Mouse (Mus musculus) cerebellum, postnatal 25 days (tissue): ENCODE data around the gene Entpd2.
"Not testable (repeated sequence)": the region's sequence is repeated elsewhere in the genome, so short reads cannot be mapped to it uniquely, and the experiment has no call there.

Experiments used
- DNase-seq, 2 experiments: peaks; one replicate each; pipeline ENCODE4 v3.0.0; 2021; ENCODE audit warnings: mixed read lengths in 2 of 2

The Entpd2 gene

DNA sequence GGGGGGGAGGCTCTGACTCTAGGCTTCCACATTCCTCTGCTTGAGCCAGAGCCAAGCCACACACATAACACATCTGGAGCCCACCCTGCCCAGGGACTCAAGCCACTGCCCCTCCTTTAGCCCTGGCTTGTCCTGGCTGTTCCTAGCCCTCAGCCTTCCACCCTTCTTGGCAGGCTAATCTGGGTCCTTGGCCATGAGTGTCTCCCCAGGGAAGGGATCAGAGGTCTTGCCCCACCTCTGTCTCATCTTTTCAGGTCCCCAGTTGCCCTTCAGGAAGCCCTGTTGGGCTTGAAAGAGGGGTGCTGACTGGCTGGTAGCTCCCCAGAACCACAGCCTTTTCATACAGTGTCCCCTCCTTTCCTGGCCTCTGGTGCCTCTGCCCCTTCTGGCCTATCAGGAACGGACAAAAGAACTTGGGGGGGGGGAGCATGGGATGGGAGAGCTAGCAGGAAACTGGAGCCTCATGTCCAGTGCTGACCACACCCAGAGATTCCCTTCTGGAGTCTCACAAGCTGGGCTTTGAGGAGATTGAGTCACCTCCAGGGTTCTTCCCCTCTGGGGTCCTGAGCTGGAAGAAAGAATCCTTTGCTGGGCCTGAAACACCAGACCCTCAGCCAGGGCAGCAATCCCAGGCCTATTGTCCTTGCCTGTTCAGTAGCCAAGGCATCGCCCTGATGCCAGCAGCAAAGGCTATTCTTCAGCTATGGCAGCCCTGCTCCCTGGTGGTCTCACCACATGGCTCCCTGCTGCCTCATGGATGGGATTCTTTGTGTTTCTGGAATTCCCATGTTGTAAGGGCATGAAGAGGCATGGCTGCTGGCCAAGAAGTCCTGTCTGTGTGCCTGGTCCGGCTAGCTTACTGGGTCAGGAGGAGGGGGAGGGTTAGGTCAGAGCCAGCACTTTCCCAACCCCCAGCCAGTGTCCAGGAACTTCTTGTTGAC lies 1.1 kb upstream of the Entpd2 start:
- DNase-seq = peak; percentile 34 to 61

DNA sequence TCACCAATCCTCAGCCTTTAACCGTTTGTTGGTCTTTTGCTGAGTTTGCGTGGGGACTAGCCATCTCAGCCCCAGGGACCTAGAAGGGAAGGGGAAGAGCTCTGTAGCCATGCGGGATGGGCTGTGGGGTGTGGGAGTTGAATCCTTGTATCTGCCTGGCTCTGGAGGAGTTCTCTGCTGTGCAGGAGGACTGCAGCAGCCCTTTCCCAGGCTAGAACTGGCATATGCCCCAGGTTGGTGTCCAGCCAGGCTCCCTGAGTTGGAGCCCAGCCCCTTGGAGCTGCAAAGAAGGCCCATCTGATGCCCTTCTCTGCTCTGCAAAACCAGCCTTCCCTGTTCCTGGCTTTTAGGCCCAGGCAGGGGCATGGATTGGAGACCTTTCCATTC lies 916 bp downstream of the Entpd2 start:
- peak; percentile 80 to 84 for DNase-seq

DNA sequence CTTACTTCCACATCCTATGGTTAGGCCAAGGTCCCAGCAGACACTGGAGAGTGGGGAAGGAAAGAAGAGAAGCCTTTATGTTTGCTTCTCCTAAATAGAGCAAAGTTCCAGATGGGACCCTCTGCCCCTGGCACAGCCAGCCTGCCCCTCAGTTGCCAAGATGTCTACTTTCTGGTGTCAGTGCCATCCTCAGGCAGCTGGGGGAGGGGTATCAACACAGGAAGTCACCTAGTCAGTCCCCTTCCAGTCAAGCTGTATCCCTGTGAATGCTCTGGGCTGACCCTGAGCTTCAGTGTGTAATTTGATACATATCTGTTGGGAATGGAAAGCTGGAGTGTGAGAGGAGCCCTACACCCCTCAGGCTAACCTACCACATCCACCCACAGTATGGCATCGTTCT lies 1.3 kb downstream of the Entpd2 start:
- no peak for DNase-seq

DNA sequence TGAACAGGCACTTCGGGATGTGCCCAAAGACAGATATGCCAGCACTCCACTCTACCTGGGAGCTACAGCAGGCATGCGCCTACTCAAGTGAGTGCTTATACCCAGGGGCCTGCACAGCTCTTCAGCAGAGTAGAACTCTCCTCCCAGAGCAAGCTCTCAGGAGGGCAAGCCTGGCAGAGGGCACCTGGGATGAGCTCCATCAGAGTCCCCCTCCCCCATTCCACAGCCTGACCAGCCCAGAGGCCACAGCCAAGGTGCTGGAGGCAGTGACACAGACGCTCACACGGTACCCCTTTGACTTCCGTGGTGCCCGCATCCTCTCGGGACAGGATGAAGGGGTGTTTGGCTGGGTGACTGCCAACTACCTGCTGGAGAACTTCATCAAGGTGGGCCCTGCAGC lies 2.4 kb downstream of the Entpd2 start:
- DNase-seq = no peak

DNA sequence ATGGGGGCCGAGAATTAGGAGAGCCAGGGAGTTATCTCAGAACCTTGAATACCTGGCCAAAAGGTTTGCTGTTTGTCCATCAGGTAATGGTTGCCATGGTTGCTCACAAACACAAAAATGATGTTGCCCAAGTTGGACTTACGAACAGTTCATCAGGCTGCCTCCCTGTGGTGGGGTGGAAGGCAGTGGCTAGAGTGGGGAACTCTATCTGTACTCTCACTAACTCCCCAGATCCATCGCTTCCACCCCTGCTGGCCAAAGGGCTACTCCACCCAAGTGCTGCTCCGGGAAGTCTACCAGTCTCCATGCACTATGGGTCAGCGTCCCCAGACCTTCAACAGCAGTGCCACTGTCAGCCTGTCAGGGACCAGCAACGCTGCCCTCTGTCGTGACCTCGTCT lies 3.4 kb downstream of the Entpd2 start, which contains the start of gene Npdc1:
Gene Npdc1 (plus strand): TSS at position 301 of the 400 bp plus-strand sequence.
- DNase-seq = no peak

DNA sequence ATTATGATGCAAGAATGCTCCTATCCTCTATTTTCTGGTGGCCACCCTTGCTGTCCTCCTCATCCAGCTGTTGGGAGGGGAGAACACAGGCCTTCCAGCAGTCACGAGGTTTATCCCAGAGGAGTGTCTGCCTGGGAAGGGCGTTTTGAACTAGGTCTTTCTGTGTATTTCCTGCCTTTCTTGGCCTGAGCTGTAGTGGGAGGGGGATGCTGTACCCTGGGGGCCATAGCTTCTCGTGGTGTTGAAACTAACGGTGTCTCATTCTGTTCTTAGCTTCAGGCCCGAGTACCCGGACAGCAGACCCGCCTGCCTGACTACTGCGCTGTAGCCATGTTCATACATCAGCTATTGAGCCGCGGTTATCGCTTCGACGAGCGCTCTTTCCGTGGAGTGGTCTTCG lies 4.6 kb downstream of the Entpd2 start:
- DNase-seq = no peak

DNA sequence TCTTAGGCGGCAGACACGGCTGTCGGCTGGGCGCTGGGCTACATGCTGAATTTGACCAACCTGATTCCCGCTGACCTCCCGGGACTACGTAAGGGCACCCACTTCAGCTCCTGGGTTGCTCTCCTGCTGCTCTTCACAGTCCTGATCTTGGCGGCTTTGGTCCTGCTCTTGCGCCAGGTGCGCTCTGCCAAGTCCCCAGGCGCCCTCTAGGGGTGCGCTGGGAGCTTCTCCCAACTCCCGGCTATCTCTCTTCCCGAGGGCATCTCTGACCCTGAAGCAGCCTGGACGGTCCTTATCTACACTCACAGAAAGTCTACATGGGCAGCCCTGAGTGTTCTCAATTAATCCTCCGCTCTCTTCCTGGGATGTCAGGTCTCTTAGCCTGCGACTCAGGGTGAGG lies 5.1 kb downstream of the Entpd2 start:
- DNase-seq = peak; percentile 79 to 88

DNA sequence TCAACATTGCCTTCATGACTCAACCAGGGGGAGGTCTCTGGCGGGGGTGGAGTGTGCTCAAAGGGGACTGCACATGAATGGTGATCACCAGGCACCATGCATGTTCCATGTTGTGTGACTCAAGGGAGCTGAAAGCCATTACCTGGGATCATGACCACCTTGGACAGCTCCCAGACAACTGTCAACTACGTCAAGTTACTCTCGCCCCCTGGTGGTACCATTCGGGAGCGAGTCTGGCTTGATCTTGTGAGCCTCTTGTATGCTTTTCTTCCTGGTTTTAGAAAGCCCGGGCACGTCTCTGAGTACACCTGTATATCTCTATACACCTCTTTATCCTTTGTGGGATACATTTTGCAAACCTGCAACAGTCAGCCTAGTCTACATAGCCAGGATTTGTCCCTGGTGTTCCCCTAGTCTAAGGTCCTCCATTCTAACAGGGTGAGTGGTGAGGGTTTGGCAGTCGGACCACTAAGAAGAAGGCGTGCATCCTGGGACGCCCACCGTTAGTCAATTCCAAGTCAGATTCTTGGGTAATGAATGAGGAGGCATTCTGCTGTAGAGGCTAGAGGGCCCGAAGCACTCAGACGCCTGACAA lies 6.8 kb downstream of the Entpd2 start:
- DNase-seq = peak; percentile 73 to 83

DNA sequence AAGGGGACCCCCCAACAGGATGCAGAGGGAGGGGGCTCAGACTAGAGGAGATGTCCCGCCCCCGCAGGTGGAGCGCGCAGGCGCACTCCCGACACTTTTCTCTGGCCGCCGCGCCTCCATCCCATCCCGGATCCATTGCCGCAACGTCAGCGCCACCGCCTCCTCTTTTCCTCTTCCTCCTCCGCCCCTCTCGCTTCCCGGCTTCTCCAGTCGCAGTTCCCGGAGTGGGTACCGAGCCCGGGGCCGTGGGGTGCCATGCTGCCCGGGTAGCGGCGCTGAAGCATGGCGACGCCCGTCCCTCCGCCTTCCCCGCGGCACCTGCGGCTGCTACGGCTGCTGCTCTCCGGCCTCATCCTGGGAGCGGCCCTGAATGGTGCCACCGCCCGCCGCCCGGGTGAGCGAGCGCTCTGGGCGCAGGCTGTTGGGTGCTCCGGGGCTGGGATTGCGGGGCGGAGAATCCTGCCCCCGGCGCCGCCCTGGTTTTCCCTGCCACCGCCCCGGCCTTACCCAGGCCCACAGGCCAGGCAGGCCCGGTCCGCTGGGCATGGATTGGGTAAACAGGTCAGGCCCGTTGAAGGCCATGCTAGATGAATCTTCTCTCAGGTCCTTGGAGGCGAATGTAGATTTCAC lies 7.4 kb downstream of the Entpd2 start:
- DNase-seq = peak; percentile 94 to 96

DNA sequence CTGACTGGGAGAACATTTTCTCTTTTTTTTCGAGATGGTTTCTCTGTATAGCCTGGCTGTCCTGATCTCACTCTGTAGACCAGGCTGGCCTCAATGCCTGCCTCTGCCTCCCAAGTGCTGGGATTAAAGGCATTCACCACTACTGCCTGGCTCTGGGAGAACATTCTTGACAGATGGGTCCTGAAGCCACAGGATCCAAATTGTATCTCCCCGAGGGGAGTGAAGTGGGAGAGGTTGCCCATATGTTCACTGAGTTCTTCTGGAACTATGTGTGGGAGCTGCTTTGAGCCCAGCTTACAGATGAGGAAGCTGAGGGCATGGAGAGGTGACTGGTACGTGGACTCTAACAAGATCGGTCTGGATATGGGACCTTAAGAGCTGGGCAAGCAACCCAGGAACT lies 8.3 kb downstream of the Entpd2 start:
- DNase-seq = no peak

DNA sequence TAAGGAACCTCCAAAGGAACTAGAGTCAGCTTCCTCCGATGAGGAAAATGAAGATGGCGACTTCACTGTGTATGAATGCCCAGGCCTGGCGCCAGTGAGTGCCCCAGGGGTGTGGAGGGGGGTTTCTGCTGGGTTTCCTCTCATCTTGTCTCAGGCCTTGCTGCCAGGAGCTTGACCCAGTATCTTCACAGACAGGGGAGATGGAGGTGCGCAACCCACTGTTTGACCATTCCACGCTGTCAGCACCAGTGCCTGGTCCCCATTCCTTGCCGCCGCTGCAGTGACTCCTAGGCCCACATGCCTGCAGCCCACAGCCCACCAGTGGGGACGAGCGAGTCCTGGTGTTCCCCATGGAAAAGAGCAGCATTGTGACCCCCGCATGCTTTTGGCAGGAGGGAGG lies 13.2 kb downstream of the Entpd2 start:
- DNase-seq = no peak

DNA sequence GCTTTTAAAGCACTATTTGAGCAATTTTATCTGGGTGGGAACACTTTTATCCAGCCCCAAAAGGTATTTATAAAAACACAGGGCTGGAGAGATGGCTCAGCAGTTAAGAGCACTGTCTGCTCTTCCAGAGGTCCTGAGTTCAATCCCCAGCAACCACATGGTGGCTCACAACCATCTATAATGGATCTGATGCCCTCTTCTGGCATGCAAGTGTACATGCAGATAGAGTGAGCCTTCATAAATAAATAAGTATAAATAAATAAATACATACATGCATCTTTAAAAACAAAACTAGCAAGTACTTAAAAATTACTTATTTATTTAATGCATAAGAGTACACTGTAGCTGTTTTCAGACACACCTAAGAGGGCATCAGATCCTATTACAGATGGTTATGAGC lies 17.8 kb downstream of the Entpd2 start:
- DNase-seq = not testable (repeated sequence)

DNA sequence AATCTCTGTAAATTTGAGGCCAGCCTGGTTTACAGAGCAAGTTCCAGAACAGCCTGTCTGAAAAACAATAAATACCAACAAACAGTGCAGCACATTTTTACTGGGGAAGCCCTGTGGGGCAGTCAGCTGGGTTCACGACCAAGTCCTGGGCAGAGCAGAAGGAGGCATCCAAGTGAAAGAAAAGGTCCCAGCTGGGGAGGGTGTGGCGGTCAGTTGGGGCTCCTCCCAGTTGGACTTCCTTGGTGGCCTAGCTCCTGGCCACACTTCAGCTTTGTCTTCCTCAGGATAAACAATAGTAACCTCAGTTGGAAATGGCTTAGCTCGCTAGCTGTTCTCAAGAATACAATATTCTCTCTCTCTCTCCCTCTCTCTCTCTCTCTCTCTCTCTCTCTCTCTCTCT lies 21.8 kb downstream of the Entpd2 start:
- DNase-seq = peak; percentile 40 to 50

DNA sequence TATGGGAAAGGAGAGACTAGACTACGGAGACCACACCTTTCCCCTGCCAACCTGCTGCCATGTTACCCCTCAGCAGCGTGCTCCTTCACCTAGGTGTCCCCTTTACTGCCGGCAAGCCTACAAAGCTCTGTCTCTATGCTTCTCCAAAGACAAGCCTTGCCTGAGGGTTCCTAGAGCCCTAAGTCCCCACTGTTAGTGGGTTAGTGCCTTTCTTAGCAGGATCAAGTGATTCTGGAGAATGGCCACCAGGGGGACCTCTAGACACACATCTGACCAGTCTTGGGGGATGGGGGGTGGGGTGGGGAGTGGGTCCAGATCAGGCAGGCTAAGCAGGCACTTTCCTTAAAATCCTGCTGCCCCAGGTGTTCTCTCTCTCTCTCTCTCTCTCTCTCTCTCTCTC lies 26.2 kb downstream of the Entpd2 start:
- peak; percentile 63 to 77 for DNase-seq

DNA sequence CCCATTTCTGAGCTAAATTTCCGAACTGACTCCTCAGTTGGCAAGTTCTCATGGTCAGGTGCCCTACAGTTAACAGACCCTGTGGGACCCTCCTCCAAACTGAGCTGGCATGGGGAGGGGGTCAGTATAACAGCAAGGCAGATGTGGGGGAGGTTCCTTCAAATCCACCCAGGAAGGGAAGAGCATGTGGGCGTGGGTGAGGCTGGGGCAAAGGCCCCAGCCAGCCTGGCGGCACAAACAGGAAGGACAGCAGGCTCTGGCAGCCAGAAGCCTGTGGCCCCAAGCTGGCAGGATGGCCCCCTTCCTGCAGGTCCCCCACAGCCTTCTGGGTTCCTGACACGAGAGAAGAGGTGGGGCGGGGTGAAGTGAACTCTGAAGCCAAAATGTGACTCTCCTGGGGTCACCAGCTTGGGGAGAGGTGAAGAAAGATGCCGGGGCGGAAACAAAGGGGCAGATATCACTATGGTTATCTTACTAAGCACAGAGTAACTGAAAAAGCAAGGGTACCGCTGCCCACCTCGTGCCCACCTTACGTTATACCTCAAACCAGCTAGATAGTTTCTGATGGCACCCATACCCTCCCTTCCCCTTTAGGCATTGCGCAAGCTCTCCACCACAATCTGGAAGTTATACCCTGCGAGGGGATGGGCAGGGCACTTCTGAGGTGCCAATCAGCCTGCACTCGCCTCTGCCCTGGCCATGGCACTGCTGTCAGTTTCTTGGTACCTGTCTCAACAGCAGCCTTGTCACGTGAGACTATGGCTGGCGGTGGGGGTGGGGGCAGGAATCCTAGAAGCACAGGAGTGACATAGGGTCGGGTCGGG lies 27.1 kb downstream of the Entpd2 start, which contains the start of gene Fut7:
Gene Fut7 (plus strand): TSS at position 681 of the 824 bp plus-strand sequence.
- DNase-seq = peak; percentile 33 to 37

DNA sequence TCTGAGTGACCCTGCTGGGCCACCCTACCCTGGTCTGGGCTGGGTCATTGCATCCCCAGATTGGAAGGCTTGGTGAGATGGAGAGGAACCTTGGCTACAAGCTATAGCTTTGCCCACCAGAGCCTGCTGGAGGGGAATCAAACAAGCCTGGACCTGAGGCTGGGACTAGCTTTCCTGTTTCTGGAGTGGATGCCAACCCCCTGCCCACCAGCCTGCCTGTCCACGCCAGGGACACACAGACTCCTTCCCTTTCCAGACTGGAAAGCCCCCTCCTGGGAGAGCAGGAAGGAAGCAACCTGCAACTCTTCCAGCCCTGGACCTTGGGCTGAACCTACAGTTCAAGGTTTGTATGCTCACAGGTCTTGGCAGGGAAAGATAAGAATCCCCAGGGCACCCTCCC lies 28.0 kb downstream of the Entpd2 start:
- peak; percentile 22 to 27 for DNase-seq

DNA sequence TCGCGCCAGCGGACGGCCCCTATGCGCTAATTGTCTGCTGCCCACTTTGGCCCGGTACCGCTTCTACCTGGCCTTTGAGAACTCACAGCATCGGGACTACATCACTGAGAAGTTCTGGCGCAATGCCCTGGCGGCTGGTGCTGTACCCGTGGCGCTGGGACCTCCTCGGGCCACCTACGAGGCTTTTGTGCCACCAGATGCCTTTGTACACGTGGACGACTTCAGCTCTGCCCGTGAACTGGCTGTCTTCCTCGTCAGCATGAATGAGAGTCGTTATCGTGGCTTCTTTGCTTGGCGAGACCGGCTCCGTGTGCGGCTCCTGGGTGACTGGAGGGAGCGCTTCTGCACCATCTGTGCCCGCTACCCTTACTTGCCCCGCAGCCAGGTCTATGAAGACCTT lies 29.8 kb downstream of the Entpd2 start:
- DNase-seq = peak; percentile 67 to 72

DNA sequence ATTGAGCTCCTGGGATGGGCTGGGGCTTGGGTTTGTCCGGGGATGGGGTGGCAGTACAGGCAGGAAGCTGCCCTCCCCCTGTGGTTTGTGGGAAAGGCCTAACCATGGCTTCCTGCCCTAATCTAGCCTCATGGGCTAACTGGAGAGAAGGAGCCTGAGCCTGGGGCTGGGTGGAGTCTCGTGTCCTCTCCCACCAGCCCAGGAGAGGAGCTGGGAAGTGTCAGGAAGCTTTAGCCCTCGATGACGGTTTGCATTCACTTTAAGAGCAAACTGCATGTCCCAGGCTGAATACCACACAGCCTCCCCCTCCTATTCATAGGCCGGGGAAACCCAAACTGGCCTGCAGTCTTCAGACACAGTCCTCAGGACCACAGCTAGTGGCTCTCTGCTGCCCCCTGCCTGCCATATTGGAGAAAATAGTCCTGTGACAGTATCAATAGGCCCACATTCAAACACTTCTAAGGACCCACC lies 31.1 kb downstream of the Entpd2 start:
- peak; percentile 86 to 90 for DNase-seq

DNA sequence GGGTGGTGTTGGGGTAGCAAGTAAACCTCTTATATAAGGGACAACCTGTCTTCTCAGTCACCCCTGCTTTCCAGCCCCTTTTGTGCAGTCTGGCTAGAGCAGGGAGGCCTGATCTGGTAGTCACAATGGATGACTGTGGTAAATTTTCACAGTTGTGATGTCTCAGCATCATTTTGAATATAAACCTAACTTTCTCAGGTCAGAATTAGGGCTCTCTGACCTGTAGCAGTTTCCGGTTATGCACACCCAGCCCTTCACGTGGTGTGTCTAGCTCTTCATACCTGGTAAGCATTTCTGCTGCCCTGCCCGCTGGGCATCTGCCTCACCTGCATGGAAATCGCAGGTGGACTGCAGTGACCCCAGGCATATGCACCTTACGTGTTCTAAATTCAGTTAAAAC lies 31.6 kb downstream of the Entpd2 start:
- peak in 1 of 2 experiments; percentile 31 for DNase-seq

DNA sequence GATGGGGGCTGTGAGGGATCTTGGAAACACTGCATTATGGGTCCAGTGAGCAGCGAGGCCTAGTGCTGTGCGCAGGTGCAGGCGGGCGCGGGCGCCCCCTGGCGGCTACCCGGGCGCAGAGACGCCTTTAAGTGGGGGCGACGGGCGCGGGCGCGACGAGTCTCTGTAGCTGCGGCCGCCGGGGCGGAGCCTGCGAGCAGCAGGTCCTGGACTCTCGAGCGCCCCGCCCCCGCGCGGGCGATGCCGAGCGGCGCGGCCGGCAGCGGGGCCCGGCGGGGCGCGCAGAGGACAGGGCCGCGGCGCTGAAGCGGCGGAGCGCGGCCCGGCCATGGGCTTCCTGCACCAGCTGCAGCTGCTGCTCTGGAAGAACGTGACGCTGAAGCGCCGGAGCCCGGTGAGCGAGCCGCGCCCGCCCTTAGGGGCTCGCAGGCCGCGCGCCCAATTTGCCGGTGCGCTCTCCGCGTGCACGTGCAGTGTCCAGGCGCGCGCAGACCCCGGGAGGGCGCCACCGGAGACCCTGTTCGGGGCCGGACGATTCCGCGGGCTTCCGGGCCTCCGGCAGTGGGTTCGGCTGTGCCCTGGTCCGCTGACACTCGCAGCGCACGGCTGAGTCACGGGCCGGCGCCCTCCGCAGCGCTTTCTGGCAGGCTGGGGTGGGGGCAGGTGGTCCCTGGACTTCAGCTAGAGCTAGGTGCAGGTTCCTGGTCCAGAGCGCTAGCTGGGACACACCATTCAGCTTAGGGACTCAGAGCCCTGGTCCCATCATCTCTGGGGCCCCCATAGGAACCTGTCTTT lies 33.0 kb downstream of the Entpd2 start, which contains the start of gene Abca2:
Gene Abca2 (plus strand): TSS at position 262 of the 795 bp plus-strand sequence.
- peak; percentile 98 to 99 for DNase-seq

DNA sequence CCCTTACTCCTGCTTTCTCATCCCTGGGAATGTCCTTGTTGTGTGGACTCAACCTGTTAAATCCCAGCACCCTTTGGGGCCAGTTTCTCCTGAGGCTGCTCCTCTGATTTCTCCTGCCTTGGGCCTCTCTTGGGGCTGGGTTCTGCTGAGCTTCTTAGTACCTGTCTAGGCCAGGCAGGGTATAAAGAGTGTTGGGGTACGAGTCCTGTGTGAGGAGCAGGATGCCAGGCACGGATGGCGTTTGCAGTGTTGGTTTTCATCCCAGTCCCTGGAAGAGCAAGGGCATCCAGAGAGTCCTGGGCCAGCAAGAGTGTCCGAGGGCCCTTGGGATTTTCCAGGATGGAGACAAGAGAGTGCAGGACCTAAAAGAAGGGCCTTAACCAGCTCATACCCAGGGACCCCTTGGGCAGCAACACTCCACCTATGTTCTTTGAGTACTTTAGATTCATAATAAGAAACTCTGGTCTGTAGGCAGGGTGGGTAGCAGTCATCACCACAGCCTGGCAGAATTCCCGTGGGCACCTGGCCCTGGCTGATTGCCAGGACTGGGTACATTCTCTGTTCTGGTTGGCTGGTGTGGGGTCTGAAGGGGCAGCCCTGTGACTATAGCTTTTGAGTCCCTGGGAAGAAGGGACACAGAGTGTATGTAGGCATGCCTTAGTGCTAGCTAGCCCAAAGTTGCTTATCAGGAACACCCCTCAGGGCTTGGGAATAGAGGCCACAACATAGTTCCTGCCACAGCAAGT lies 33.9 kb downstream of the Entpd2 start:
- peak; percentile 82 to 84 for DNase-seq
